Mouse (Mus musculus): ENCODE results near the gene Sgcd.

The Sgcd gene

DNA sequence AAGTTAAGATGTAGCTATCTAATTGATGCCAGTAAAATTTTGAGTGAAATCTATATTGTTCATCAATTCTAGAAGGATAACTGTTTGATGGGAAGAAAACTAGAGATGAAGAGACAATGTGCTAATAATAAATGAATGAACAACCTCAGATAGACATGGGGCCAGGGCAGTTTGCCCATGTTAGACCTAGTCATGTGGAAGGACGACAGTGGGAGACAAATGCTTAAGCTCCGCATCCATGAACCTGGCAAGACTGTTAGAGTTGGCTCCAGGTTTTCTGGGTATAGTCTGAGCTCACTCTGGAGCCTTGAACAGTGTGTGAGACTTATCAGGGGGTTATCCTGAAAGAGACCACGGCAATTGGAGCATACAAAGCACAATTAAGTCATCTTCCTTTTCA lies 860.4 kb downstream of the Sgcd start:
- DNase-seq = no peak

DNA sequence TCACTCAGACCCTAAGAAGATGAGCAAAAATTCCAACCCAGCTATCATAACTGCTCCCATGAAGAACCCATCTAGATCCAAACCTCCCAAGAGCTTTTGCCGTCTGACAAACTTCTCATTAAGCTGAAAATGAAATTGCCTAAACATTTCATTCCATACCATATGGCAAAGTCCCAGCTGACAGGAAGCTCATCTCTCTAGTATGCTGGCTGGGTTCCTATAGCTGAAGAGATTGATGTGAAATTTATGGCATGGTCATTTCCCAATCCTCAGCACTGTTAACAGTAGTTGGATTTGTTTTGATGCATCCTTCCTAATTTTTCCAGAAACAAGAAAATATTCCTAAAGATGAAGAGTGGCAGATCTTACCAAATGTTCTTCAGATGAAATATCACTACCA lies 867.9 kb downstream of the Sgcd start:
- DNase-seq = no peak

DNA sequence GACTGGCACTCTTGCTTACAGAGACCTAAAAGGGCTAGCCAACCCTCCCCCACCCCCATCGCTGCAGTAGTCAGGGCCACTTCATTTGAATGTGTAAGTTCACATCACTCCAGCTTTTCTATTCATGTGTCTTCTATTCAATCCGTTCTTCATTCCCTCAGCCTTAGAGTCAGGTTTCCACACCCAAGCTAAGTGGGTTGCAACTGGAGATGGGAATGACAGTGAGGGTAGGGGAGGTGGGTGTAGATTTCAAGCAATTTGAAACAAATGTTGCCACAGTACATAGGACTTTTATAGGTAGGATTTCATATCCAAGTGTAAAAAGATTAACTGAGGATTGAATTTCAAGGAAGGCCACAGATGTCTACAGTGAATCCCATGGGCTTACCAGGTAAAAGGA lies 870.9 kb downstream of the Sgcd start:
- DNase-seq = no peak

DNA sequence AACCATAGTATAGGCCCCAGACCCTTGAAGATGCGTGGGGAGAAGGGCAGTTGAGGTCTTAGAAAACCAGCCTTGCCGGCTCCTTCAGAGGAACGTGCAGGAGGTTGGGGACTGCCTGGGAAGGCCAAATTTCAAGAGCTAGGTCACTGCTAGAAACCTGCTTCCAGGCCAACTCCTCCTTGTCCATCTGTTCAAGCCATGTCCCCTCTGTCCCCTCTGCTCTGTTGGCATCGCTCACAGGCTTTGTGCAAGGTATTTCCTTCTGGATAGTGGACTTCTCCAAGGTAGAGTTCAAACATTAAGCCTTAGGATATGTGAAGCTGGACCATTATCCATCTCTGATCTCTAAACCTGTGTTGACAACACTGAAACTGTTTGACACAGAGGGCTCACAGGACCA lies 874.4 kb downstream of the Sgcd start:
- DNase-seq = no peak

DNA sequence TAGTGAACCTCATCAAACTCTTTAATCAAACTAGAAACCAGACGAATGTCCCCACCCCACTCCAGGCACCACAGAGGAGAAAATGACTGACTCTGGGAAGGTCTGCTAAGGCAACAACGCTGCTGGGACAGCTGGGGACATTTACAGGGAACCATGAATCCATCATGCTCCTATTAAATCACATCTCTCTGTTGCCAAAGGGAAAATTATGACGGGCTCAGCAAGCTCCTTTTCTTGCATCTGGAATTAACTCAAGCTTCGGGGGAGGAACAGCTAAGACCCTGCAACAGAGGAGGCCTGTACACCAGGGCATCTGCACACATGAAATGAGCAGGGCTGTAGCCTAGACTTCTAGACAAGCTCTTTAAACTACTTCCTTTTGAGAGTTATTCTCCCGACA lies 875.7 kb downstream of the Sgcd start:
- DNase-seq = no peak

DNA sequence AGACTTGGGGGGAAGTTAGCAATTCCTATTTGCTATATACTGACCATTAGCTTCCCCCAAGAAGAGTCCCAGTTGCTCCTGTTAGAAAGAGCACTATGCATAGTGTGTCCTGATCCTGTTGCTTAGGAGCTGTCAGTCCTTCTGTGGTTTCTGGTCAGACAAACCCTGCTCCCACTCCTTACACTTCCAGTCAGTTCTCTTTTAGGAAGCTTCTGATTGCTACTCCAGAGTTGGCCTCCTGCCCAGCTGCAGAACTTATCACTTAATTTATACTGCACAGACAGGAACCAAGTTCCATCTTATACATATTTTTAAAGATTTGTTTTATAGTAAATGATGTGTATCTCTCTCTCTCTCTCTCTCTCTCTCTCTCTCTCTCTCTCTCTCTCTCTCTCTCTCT lies 878.5 kb downstream of the Sgcd start:
- no peak for DNase-seq

DNA sequence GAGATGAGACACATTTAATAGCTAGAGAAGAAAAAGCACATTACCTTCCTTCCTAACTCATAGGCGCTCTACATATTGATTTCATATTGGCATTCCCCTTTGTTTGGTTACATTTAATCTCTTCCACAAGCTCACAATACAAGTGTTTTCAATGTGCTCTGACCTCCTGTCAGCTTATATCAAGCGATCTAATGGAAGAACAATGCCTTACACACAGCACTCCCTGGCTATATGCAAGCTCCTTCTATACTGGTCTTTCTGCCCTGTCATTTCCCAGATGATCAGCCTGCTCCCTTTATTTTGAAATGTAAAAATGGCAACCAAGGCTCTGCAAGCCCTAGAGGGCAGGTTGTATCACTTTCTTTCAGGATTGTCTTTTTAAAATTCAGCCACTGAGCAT lies 881.1 kb downstream of the Sgcd start:
- DNase-seq = no peak

DNA sequence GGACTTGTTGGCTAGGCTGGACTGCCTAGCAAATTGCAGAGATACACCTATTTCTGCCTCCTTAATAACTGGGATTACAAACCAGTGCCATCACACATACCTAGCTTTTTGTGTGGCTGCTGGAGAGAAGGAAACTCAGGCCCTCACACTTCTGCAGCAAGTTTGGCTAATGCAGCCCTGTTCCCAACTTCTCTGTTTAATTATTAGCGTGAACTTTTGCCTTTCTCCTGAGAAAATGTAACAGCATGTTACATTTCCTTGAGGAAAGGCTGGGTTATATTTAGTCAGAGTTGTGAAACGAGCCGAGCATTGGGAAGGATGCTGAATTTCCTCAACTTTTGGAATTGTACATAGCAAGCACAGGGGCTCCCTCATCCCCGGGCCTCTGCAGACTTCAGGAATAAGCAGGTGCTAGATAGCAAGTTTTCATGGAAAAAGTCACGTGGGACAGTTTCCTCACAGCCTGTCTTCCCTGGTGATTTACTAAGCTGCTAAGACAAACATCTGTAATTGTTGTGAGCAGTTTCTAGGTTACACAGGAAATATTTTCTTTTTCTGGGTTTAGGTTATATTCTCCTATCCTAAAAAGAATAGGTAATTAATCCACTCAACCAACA lies 895.4 kb downstream of the Sgcd start:
- DNase-seq = no peak

DNA sequence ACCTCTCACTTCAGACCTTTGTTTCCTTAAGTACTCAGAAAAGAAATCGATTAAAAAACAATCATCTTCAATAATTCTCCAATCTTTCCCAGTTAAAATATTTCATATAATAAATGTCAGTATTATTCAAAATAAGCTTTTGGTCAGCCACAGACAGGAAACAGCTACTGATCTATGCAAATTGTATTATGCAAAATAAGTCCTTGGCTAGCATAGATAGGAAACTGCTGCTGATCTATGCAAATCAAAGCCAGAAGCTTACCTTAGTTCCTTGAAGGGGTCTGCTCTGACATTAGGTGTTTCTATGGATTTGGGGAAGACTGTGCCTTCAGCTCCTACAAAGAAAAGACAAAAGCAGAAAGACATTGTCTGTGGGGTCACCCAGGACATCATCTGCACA lies 906.3 kb downstream of the Sgcd start:
- no peak for DNase-seq

DNA sequence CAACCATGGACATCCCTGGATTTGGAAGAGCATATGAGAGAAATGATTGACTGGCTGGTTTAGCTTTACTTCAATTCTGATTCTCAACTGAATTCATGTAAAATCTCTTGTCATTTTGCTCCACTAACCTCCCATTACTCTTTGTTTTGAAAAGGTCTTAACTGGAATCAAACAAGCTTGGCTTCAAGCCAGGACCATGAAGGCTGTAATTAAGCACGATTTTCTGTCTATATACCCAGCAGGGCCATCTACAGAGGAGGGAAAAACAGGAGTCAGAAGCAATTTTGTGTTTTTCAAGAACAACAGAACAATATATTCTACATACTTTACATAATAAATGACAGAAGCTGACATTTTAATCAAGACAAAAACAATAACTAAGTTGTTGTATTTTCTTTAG lies 915.2 kb downstream of the Sgcd start:
- no peak for DNase-seq

DNA sequence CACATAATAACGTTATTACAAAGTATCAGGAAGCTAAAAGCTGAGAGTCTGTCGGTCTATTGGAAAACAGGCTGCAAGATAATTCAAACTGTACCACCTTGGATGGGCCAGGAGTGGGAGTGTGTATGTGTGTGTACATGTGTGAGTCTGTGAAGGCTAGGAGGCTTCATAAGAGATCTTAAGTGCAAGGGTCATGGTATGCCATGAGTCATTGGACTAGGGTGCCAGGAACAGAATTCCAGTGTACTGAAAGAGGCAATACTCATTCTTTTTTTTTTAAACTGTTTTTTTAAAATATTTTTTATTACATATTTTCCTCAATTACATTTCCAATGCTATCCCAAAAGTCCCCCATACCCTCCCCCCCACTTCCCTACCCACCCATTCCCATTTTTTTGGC lies 917.6 kb downstream of the Sgcd start:
- no peak for DNase-seq

DNA sequence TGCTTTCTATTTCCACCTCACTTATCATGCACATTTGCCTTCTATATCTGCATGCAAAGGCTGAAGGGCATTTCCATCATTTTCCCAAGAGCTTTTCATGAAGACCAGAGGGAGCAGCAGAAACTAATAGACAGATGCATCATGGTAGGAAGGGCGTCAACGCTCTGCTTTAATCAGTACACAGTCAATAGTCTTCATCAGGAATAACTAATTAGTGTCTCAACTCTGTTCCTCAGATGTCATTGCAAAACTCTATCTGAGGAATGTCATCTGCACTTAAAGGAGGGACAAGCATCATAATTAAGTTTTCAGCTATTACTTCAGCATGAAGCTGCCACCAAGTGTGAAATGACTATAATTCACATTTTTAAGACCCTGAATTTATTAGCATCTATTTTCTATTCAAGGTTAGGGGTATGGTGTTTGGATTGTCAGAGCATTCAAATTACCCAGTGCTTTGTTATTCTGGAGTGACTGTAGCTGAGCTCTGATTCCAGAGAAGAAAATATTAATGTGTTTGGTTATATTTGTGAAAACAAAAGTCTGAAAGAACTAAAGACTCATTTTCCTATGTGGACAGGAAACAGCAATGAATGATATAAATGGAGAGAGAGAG lies 918.9 kb downstream of the Sgcd start:
- DNase-seq = no peak

DNA sequence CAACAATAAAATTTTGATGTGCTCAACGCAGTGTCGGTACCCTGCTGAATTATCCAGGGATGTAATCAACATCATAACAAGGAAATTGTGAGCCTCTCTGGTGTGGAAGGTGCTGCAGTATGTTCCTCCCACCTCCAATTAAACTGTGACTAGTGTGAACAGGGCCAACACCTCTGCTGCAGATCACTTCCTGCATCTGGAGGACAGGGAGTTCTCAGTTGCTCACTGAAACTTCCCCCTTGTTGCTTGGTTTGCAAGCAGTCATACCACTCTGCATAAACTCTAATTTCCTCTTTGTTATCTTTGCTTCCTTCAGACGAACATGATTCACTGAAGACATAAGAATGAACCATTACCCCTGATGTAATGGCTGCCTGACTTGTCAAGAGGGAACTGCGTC lies 925.1 kb downstream of the Sgcd start:
- DNase-seq = no peak

DNA sequence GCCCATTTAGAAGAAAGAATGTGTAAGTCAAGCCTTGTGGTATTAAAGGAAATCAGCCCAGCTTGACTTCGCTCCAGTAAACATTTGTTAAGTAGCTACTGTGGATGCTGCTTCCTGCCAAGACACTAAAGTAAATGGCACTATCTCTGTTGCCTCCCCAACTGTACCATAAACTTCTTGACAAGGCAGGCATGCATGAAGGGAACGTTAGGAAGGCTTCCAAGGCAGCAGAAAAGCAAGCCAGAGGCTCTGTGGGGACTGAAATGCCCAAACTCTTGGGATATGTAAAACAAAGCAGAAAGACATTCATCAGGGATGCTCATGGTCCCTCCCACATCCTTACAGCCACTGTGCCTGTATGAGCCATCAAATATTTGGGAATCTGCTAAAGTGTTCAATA lies 938.4 kb downstream of the Sgcd start:
- no peak for DNase-seq

DNA sequence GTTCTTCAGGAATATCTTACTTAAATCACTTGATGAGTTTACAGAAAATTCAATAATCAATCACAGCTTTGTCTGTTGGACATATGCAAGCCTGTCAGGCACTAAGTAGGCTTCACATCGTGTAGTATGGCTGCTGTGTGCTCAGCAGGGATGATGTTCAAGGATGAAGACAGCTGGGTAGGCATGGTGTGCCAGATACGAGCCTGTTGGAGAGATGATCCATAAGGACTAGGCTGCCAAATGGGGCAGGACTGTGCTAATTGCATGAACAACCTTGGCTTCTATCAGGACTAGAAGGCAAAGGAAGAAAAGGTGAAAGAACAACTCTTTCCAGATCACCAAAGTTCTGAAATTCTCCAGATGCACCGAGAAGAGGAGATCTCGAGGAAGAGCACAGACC lies 939.0 kb downstream of the Sgcd start:
- DNase-seq = no peak

DNA sequence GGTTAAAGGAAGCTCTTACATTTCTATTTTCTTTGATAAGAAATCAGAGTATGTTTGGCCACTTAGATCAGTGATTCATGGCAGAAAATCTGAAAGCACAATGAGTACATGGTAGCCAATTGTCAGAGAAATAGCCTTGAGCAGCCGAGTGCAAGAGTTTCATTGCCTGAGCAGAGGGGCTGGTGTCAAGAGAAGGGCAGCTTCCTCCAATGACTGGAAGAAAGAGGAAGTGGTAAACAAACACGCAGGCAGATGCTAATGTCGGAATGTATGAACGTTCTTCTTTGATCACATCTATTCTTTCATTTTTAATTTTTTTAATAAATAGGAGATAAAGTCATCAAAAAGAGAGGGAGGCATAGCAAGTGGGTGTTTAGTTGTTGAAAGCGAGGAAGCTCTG lies 956.5 kb downstream of the Sgcd start:
- DNase-seq = no peak

DNA sequence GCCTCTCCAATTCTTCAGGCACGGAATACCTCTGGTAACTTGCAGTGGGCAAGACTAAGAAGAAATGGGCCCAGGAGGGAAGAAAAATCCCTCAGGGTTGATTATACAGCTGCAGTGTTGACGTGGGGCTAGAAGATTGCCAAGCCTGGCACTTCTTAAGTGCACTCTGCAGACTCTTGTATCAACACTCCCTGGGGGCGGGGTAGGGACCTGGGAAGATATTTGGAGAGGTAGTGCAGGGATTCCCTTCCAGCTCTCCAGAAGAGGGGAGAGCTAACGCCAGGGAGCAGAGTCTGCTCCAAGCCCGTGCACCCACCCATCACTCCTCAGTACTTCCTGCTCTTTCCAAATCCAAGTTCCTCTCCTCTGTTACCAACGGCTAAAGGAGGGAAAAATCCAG lies 967.9 kb downstream of the Sgcd start:
- no peak for DNase-seq

DNA sequence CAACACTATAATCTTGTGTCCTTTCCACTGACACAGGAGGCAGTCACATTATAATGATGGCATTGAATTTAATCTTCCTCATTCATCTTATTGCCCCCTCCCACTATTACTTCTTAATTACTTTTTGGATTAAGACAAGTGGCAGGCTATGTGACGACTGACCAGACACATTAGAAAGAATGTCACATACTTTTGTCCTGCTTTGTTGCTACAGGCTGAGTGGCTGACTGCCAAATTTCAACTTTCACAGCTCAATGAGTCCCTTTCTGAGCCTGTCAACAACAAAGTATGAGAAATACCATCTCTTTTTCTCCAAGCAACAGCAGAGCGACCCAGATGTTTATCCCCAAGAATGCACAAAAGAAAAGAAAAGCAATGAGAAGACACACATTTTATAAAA lies 970.6 kb downstream of the Sgcd start:
- DNase-seq = no peak

DNA sequence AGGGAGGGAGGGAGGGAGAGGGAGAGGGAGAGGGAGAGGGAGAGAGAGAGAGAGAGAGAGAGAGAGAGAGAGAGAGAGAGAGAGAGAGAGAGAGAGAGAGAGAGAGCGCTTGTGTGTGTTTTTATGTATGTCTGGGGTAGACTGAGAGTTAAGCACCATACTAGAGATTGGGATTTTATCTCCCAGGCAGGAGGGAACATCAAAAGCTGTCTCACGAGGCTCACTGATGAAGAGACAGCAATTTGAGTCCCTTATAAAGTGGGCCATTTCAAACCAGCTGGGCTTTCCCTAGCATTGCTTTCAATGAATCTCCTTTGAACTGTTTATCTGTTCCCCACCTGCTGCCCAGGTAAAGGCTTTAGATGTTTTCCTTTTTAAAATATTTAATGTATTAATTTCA lies 973.1 kb downstream of the Sgcd start:
- no peak for DNase-seq

DNA sequence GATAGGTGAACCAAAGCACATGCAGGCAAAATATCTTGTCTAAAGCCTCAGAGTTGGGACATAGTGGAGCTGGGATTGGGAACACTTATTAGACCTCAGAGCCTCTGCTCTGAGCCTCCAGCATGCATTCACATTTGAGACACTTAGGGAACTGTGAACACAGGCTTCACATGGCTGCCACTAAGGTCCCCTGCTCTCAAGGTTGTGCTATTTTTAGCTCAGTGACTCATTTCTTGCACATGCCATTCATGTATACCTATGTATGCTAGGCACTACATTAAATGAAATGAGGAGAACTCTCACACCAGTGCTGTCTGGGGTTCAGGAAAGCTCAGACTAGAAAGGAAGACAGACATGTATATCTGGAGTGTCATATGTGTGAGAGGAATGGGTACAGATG lies 974.5 kb downstream of the Sgcd start:
- no peak for DNase-seq

DNA sequence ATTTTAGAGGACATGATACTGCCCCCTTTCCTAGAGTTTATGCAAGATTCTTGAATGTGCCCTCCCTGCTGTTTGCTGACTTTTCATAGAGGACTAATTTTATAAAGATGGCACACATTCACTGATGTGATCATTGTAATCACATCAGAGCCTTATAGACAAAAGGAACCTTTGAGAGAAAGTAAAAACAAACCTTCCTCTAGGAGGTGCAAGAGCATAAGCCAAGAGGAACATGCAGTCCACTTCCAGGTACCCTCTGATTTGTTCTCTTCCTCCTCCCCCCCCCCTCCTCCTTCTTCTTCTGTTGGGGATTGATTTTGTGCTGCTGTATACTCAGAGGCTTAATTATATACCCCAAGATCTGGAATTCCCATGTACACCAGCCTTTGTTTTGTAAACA lies 978.6 kb downstream of the Sgcd start:
- DNase-seq = no peak

DNA sequence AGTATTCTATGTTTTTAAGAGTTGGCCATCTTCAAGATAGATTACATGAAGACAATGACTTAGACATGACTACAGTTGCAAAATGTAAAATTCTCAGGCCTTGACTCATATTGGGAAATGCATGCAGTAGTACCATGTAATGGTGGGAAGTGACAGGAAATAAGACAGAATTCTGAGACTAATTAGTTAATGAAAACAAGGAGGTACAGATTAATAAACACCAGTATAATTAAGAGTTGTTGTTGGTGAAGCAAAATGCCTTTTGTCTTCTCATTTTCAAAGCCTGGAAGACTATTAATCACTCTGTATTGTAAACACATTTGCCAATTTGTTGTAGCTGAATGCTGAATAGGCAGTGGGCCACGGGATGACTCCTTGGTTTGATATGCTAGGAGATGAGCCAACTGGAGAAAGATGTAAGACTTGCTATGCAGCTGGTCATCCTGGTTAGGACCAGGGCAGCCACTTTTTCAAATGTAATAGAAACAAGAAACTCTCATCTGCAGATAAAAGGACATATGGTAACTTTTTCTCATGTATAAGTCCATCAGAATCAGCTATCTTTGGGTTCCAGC lies 983.4 kb downstream of the Sgcd start:
- no peak for DNase-seq

DNA sequence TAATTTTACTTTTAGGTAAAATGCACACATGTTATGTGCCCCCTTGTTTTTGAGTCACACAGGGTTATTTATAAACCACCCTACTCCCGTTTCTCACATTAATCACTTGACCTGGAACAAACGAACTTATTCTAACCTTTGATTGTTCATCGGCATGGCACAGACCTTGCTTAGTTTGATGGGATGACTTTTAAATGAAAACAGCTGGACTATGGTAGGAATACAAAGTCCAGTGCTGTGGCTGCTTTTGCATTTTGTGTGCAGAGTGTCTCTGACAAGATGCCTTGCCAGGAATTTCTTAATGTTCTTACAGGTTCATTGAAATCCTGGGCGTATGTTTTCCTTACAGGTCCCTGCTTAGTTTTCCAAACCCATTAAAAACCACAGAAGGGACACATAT lies 1049.5 kb downstream of the Sgcd start:
- no peak for DNase-seq

DNA sequence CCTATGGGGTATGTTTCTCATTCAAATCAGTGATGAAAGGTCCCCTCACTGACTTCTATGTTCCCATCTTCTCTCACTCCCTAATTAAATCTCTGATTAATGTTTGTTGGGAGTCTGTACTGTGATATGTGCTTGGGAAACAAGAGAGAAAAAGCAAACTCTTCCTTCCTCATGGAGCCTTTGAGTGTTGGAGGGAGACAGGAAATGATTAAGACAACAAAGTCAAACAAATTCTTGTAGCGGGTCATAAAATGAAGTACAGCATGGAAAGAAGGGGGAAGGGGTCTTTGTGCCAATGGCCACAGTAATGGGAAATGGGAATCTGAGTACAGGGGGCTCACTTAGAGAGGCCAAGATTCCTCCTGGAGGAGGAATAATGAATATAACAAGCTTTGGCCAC lies 1063.8 kb downstream of the Sgcd start:
- DNase-seq = no peak

DNA sequence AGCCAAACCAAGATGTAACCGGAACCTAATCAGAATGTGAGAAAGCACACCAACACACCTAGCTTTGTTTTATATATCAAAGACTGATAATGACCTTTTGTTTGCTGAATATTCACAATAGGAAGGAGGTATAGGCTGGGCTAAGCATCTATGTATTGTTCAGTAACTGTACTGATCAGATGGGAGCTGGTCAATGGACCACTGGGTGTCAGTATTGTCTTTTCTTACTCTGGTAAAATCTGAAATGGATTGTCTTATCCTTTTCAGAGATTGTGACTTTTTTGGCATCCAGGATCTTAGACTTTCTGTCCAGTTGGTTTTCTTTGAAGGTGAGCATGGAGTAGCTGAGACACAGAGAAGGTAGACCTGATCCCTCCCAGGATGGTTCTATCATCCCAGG lies 1068.5 kb downstream of the Sgcd start:
- DNase-seq = no peak
